Mouse (Mus musculus) embryonic facial prominence, embryonic 12.5 days (tissue): ENCODE measurements around the gene Prkra. TPM values are rescaled to one million over a fixed set of nuclear protein-coding genes. Genes with fewer than 3 reads are reported as not detected.

ENCODE experiments used
- ATAC-seq: fragments of 200-750 bp; cut with Nextera tagmentation; 2 replicates; pipeline ENCODE4 v1.8.0; 2017; ENCODE audit not compliant: insufficient number of reproducible peaks, insufficient read depth, low FRiP score, low TSS enrichment
- H3K27ac ChIP-seq: fragments of 300-500 bp; sonication (generic); 2 replicates; pipeline ENCODE4 v1.5.1; 2016; ENCODE audit warnings: mild to moderate bottlenecking
- H3K27me3 ChIP-seq: fragments of 300-500 bp; sonication (generic); 2 replicates; pipeline ENCODE4 v1.6.1; 2016; ENCODE audit warnings: mild to moderate bottlenecking, moderate library complexity
- H3K36me3 ChIP-seq: fragments of 300-500 bp; sonication (generic); 2 replicates; pipeline ENCODE4 v1.6.1; 2016; ENCODE audit warnings: mild to moderate bottlenecking
- H3K4me1 ChIP-seq: fragments of 300-500 bp; sonication (generic); 2 replicates; pipeline ENCODE4 v1.6.1; 2016
- H3K4me2 ChIP-seq: fragments of 300-500 bp; sonication (generic); replicated peaks from 2 replicates; pipeline ENCODE4 v1.6.1; 2016; ENCODE audit warnings: mild to moderate bottlenecking, moderate library complexity
- H3K4me3 ChIP-seq: fragments of 300-500 bp; sonication (generic); 2 replicates; pipeline ENCODE4 v1.5.1; 2016; ENCODE audit warnings: mild to moderate bottlenecking
- H3K9ac ChIP-seq: fragments of 300-500 bp; sonication (generic); 2 replicates; pipeline ENCODE4 v1.6.1; 2016; ENCODE audit warnings: mild to moderate bottlenecking, moderate library complexity
- H3K9me3 ChIP-seq: fragments of 300-500 bp; sonication (generic); 2 replicates; pipeline ENCODE4 v1.6.1; 2016; ENCODE audit warnings: mild to moderate bottlenecking, moderate library complexity
- WGBS: fragments of 180-500 bp; shearing (Covaris S2); methylation state at CpG from one replicate; pipeline ENCODE4 v1.1.7; 2016; 5-methylcytosine and 5-hydroxymethylcytosine counted together
- polyA plus RNA-seq: library from polyadenylated mRNA; unstranded; fragments of >200 nt; fragmentation: Nextera tagmentation; extraction: Ambion mirVana; gene quantifications from 2 replicates; pipeline ENCODE4 v1.2.1, GENCODE M21; 2016

Gene Prkra
- polyA plus RNA-seq, 1 experiment from 2014 or later, result 82.4 TPM

- Histone ChIP-seq H3K4me1 (peaks cover 10% of the 10 kb centered on the region), H3K27ac (peak within 1 kb of the TSS; percentile 85), H3K9me3 (no peaks in the 10 kb centered on the region), H3K36me3 (0 out of 2 replicates have a peak, but pooled peaks cover 9% of the 10 kb centered on the region), H3K4me3 (peak within 1 kb of the TSS; percentile 78), H3K9ac (peak within 1 kb of the TSS; percentile 88), H3K4me2 (peak within 1 kb of the TSS; percentile 56), H3K27me3 (no peaks in the 10 kb centered on the region)
- WGBS, result 5% methylated on average over 44 of the region's 52 CpGs
- peak; percentile 57 for ATAC-seq
Observed at GRCm38 (mm10) chr2:76674725-76675427, 27.1 kb upstream of the Prkra start, which contains the start of gene Plekha3. Gene Plekha3 (plus strand): TSS chr2:76675281.

DNA sequence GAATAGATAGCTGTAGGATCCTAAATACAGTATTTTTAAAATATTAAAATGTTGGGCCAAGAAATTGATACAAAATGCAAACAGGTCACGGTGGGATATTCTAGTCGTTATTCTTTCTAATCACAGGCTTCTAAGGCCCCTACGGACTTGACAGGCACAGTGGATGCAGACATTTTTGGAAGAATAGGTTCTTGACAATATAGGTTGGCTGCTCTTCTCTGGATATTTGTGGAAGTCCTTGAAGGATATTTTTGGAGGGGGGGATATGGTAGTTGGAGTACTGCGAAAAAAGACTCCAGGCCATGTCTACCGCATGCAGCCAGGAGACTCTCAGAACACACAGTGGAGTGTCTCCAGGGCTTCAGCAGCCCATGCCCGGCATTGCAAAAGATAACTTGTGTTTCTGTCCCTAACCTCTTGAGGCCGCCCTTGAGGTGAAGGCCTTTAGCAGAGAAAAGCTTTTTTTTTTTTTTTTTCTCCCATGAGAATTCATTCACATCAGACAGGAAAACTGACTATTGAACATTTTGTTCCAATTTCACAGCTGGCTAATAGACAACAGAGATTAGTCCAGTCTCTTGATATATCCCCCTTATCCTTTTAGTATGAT lies 25.8 kb upstream of the Prkra start:
- H3K4me1 ChIP-seq, result peaks cover 10% of the 10 kb centered on the region
- peak overlapping the region; percentile 64 for H3K4me2 ChIP-seq
- H3K27ac ChIP-seq, result peak overlapping the region; percentile 83; the same call in 1 of the 2 replicates
- no peaks in the 10 kb centered on the region for H3K9me3 ChIP-seq
- no peaks in the 10 kb centered on the region for H3K27me3 ChIP-seq
- ATAC-seq, result no peak
- peak overlapping the region; percentile 48 for H3K4me3 ChIP-seq
- H3K36me3 ChIP-seq, result 0 out of 2 replicates have a peak, but pooled peaks cover 4% of the 10 kb centered on the region
- H3K9ac ChIP-seq, result 0 out of 2 replicates have a peak overlapping the region, but pooled peaks have one; percentile 68
- WGBS, result 36% methylated on average over 7 of the region's 7 CpGs

DNA sequence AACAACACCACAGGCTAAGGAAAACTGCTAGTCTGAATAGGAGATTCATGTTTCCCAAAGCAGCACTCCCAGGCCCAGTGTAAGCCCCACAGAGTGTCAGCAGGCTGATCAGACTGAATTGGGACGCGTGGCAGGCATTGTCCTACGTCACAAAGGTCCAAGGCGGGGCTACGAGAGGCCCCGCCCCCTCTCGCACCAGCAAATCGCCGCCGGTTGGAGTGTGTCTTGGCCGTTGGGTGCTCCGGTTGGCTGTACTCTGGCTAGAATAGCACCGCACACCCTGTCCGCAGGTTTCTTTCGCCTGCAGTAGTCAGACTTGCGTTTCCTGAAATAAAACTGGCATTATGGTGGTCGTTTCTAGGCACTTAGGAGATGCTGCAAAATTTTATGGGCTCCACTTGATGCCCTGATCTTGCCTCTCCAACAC lies 25.2 kb upstream of the Prkra start, which contains the start of gene Fkbp7:
Gene Fkbp7 (minus strand): TSS at position 151 of the 427 bp plus-strand sequence.
- Histone ChIP-seq H3K9ac (peak within 1 kb of the TSS; percentile 68), H3K27ac (peak within 1 kb of the TSS; percentile 83)
- peak; percentile 92 for ATAC-seq

DNA sequence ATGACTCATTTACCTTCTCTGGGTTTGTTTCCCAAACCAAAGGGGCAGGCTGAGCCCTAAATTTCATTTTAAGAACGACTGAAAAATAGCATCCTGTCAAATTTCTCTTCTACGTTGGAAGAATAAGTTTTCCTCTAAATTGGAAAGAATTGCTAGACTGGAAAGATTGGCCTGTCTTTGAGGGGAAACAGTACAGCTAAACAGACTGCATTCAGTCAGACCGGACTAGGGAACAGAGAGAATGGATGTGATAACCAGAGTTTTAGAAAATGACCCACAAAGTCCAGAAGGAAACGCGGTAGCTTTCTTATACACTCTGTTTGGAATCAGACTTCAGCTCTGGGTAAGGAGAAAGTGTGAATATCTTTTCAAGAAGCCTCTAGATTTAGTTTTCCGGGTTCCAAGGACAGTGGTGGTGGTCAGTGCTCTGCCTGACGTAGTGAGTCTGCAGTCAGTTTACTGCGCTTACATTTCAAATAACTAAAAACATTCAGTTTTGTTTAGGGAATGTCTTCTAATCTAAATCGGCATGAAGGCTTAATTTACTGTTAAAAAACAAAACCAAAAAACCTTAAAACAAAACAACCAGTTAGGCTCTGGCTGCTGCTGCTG lies 24.4 kb upstream of the Prkra start:
- Histone ChIP-seq H3K27ac (peak overlapping the region; percentile 83), H3K9ac (peak overlapping the region; percentile 68), H3K36me3 (no peaks in the 10 kb centered on the region), H3K9me3 (no peaks in the 10 kb centered on the region), H3K27me3 (no peaks in the 10 kb centered on the region), H3K4me2 (peak overlapping the region; percentile 64), H3K4me3 (peak overlapping the region; percentile 48), H3K4me1 (peaks cover 10% of the 10 kb centered on the region)
- ATAC-seq, result no peak
- WGBS, result 30% methylated on average over 9 of the region's 9 CpGs

More for the DNA sequence above, 25.2 kb upstream of the Prkra start, which contains the start of gene Fkbp7:
- peak within 1 kb of the TSS; percentile 64 for H3K4me2 ChIP-seq
- no peaks in the 10 kb centered on the region for H3K36me3 ChIP-seq
- H3K9me3 ChIP-seq, result no peaks in the 10 kb centered on the region
- H3K4me1 ChIP-seq, result peaks cover 10% of the 10 kb centered on the region
- under 1% methylated on average over 17 of the region's 17 CpGs for WGBS
- no peaks in the 10 kb centered on the region for H3K27me3 ChIP-seq
- H3K4me3 ChIP-seq, result peak within 1 kb of the TSS; percentile 48

DNA sequence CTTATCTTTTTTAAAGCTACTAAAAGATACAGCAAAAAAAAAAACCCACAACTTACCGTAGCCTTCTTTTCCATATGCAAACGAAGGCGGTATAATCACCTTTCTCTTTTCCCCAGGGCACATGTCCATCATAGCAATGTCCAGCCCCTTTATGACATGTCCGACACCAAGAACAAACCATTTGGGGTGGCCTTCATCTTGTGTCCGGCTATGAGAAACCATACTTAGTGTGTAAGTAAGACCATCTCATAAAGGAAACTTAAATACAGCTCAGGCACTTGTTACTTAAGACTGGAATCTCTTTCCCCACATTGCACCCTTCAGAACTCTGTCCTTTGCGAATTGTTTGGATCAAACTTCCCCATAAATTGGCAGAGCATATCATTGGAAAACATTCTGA lies 23.8 kb upstream of the Prkra start:
- Histone ChIP-seq H3K9me3 (no peaks in the 10 kb centered on the region), H3K4me3 (peak overlapping the region; percentile 48), H3K27me3 (no peaks in the 10 kb centered on the region), H3K36me3 (no peaks in the 10 kb centered on the region), H3K4me1 (peaks cover 8% of the 10 kb centered on the region), H3K27ac (no peak overlapping the region), H3K4me2 (peak overlapping the region; percentile 64), H3K9ac (no peak overlapping the region)
- no peak for ATAC-seq
- WGBS, result 87% methylated on average over 6 of the region's 6 CpGs

DNA sequence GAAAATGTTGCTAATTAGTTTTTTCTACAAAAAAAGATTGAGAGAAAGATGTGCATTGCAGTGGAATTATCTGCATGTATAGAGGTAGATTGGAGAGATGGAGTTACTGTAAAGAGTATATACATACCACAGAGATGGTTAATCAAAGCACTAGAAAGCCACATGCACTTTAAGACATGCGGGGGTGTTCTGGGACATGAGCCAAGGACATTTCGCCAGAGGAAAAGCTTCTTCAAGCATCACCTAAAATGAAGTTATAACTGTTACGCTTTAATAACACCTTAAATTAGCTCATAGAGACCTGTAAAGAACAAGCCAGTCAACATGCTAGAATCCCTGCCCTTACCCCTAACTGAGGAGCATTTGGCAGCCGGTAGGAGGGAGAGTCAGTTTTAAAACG lies 19.4 kb upstream of the Prkra start:
- WGBS, result 82% methylated on average over 5 of the region's 5 CpGs
- no peak for ATAC-seq
- no peak overlapping the region for H3K4me2 ChIP-seq
- no peak overlapping the region for H3K9ac ChIP-seq
- peaks cover 25% of the 10 kb centered on the region for H3K36me3 ChIP-seq
- H3K4me1 ChIP-seq, result no peaks in the 10 kb centered on the region
- no peak overlapping the region for H3K4me3 ChIP-seq
- H3K9me3 ChIP-seq, result no peaks in the 10 kb centered on the region
- H3K27ac ChIP-seq, result no peak overlapping the region
- no peaks in the 10 kb centered on the region for H3K27me3 ChIP-seq

- ATAC-seq, result no peak
- Histone ChIP-seq H3K27ac (no peak overlapping the region), H3K36me3 (peaks cover 33% of the 10 kb centered on the region), H3K4me2 (no peak overlapping the region), H3K4me1 (no peaks in the 10 kb centered on the region), H3K9ac (no peak overlapping the region), H3K27me3 (no peaks in the 10 kb centered on the region), H3K9me3 (no peaks in the 10 kb centered on the region), H3K4me3 (no peak overlapping the region)
- 93% methylated on average over 7 of the region's 7 CpGs for WGBS
Observed at GRCm38 (mm10) chr2:76665531-76665930, 17.7 kb upstream of the Prkra start.

DNA sequence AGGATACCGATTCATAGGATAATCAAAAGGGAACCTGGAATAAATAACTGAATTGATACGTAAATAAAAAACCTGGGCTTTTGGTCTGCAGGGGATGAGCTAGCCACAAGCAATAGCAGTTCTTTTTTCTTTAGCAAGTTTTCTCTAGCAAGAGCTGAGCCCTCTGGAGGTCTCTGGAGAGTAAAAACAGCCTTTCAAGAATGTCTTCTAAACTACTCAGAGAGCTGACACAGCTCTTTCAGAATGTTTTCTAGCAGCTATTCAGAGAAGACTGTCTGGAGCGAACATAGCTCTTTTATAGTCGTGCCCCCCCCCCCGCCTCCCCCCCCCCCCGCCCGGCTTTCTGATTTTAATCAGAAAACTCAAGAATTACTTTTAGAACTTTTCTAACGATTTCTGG lies 11.6 kb upstream of the Prkra start:
- Histone ChIP-seq H3K9me3 (no peaks in the 10 kb centered on the region), H3K4me2 (no peak overlapping the region), H3K9ac (no peak overlapping the region), H3K4me3 (no peak overlapping the region), H3K27me3 (no peaks in the 10 kb centered on the region), H3K36me3 (peaks cover 24% of the 10 kb centered on the region), H3K4me1 (no peaks in the 10 kb centered on the region; the same call in 1 of the 2 replicates), H3K27ac (no peak overlapping the region)
- 58% methylated on average over 4 of the region's 8 CpGs for WGBS
- ATAC-seq, result no peak

DNA sequence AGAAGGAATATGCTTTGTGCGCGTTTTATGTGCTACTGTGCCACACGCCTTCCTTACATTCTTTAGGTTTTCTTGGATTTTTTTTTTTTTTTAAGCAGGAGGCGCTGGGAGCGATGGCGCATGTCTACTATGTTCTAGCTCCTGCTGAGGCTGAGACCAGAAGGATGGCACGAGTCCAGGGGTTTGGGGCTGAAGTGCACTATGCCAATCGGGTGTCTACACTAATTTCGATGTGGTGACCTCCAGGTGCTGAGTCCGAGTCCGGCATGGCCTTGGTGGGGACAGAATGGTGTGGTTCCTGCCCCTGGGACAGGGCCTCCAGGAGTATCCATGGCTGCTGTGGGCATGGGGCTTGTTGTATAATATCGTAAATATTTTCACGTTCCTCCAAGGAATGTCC lies 10.7 kb upstream of the Prkra start:
- Histone ChIP-seq H3K4me2 (no peak overlapping the region), H3K36me3 (peaks cover 16% of the 10 kb centered on the region), H3K4me1 (no peaks in the 10 kb centered on the region; the same call in 1 of the 2 replicates), H3K9me3 (no peaks in the 10 kb centered on the region), H3K27ac (no peak overlapping the region), H3K4me3 (no peak overlapping the region), H3K9ac (no peak overlapping the region), H3K27me3 (no peaks in the 10 kb centered on the region)
- WGBS, result 79% methylated on average over 13 of the region's 13 CpGs
- no peak for ATAC-seq

DNA sequence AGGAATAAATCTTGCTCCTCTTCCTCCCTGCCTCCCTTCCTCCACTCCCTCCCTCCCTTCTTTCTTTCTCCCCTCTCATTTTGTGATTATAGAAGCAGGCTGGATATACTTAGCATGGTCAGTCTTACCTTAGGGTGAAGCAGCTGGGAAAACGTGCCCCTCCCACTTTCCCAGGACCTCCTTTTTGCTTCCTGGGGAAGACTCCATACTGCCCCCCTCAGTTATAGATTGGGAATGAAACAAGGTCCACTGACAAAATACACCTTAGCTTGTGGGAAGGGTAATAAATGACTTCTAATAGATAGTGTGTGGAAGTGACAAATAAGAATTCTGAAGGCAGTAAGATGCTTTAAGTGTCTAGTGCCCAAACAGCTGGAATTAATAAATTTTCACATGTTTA lies 8.2 kb upstream of the Prkra start:
- no peak overlapping the region for H3K27ac ChIP-seq
- H3K27me3 ChIP-seq, result no peaks in the 10 kb centered on the region
- no peaks in the 10 kb centered on the region; the same call in 1 of the 2 replicates for H3K4me1 ChIP-seq
- ATAC-seq, result no peak
- no peaks in the 10 kb centered on the region for H3K9me3 ChIP-seq
- H3K4me2 ChIP-seq, result no peak overlapping the region
- H3K4me3 ChIP-seq, result no peak overlapping the region
- H3K36me3 ChIP-seq, result no peaks in the 10 kb centered on the region
- 4% methylated on average over 1 of the region's 1 CpGs for WGBS
- H3K9ac ChIP-seq, result no peak overlapping the region

- no peak overlapping the region for H3K27ac ChIP-seq
- H3K9me3 ChIP-seq, result no peaks in the 10 kb centered on the region
- no peak overlapping the region for H3K9ac ChIP-seq
- WGBS, result 80% methylated on average over 3 of the region's 3 CpGs
- no peak for ATAC-seq
- H3K4me1 ChIP-seq, result no peaks in the 10 kb centered on the region; the same call in 1 of the 2 replicates
- no peaks in the 10 kb centered on the region for H3K36me3 ChIP-seq
- no peak overlapping the region for H3K4me2 ChIP-seq
- no peaks in the 10 kb centered on the region for H3K27me3 ChIP-seq
- H3K4me3 ChIP-seq, result no peak overlapping the region
Observed at GRCm38 (mm10) chr2:76655444-76655843, 7.6 kb upstream of the Prkra start.
